Mouse (Mus musculus) kidney, embryonic 15.5 days (tissue): ENCODE measurements around the gene Fancb. TPM values are rescaled to one million over a fixed set of nuclear protein-coding genes. Genes with fewer than 3 reads are reported as not detected.

Experiments
- polyA plus RNA-seq: library from polyadenylated mRNA; unstranded; fragments of >200 nt; fragmentation: Nextera tagmentation; extraction: Ambion mirVana; gene quantifications from 2 replicates; pipeline ENCODE4 v1.2.1, GENCODE M21; 2015

The Fancb gene
- polyA plus RNA-seq, 1 experiment from 2014 or later: 9.2 TPM

Other genes starting within 250 kb of the Fancb start
- gene Mospd2, start 217 bp upstream of the Fancb start, polyA plus RNA-seq: 20.0 and 20.2 TPM in 2 replicates
- not detected in 2 replicates for gene Gm17604, start 24.2 kb downstream of the Fancb start, polyA plus RNA-seq